Mouse (Mus musculus): ENCODE measurements around the gene Gm42417.

GRCm38 (mm10) chr1:36586288-36586687 lies 47.1 kb upstream of the Gm42417 start:
- TF ChIP-seq EP300 (IDR thresholded peaks at IDR 0.05; ENCODE audit: insufficient read depth, low read depth, low read length), result no peak
- no peak for TF ChIP-seq CTCF (IDR thresholded peaks at IDR 0.05; ENCODE audit: low read depth, low read length)
